Mouse (Mus musculus) forebrain, embryonic 16.5 days (tissue): Measurements from ENCODE around the gene Shisa6. TPM values are rescaled to one million over a fixed set of nuclear protein-coding genes. Genes with fewer than 3 reads are reported as not detected.
A peak's percentile ranks its signal among the peaks of the same experiment; 100 is the strongest.

Experiments used
- ATAC-seq: fragments of 200-750 bp; cut with Nextera tagmentation; 2 replicates; pipeline ENCODE4 v1.8.0; 2017; ENCODE audit warnings: mild to moderate bottlenecking, moderate library complexity
- H3K27ac ChIP-seq: fragments of 300-500 bp; sonication (generic); 2 replicates; pipeline ENCODE4 v1.5.1; 2014; ENCODE audit warnings: low read length, control low read depth
- H3K27me3 ChIP-seq: fragments of 300-500 bp; sonication (generic); replicated peaks from 2 replicates; pipeline ENCODE4 v1.6.1; 2014; ENCODE audit warnings: low read length; ENCODE audit not compliant: control insufficient read depth, insufficient read depth
- H3K36me3 ChIP-seq: fragments of 300-500 bp; sonication (generic); 2 replicates; pipeline ENCODE4 v1.6.1; 2014; ENCODE audit not compliant: control insufficient read depth, insufficient read depth
- H3K4me1 ChIP-seq: fragments of 300-500 bp; sonication (generic); replicated peaks from 2 replicates; pipeline ENCODE4 v1.6.1; 2014; ENCODE audit warnings: low read length; ENCODE audit not compliant: control insufficient read depth, insufficient read depth
- H3K4me2 ChIP-seq: fragments of 300-500 bp; sonication (generic); 2 replicates; pipeline ENCODE4 v1.6.1; 2014; ENCODE audit warnings: mild to moderate bottlenecking, low read length, control low read depth
- H3K4me3 ChIP-seq: fragments of 300-500 bp; sonication (generic); replicated peaks from 2 replicates; pipeline ENCODE4 v1.5.1; 2014; ENCODE audit warnings: mild to moderate bottlenecking, low read length, control low read depth
- H3K9ac ChIP-seq: fragments of 300-500 bp; sonication (generic); replicated peaks from 2 replicates; pipeline ENCODE4 v1.6.1; 2014; ENCODE audit warnings: low read depth, low read length, control low read depth
- H3K9me3 ChIP-seq: fragments of 300-500 bp; sonication (generic); 2 replicates; pipeline ENCODE4 v1.6.1; 2016; ENCODE audit warnings: low read length; ENCODE audit not compliant: control insufficient read depth
- WGBS: fragments of 180-500 bp; shearing (Covaris S2); extraction: QIAGEN DNeasy Blood & Tissue Kit; methylation state at CpG from one replicate; pipeline ENCODE4 v1.1.7; 2014; 5-methylcytosine and 5-hydroxymethylcytosine counted together
- polyA plus RNA-seq: library from polyadenylated mRNA; unstranded; fragments of >200 nt; fragmentation: Nextera tagmentation; extraction: Ambion mirVana; gene quantifications from 2 replicates; pipeline ENCODE4 v1.2.1, GENCODE M21; 2015

The Shisa6 gene
- polyA plus RNA-seq, 1 experiment from 2014 or later = 1.7 TPM

GRCm38 (mm10) chr11:66232891-66233290 is 292.9 kb downstream of the Shisa6 start:
- Histone ChIP-seq H3K4me3 (no peak overlapping the region), H3K9me3 (no peaks in the 10 kb centered on the region), H3K4me2 (no peak overlapping the region), H3K9ac (no peak overlapping the region), H3K27me3 (no peaks in the 10 kb centered on the region), H3K4me1 (no peaks in the 10 kb centered on the region), H3K27ac (no peak overlapping the region), H3K36me3 (no peaks in the 10 kb centered on the region)
- no peak for ATAC-seq
- WGBS = 0% methylated on average over 1 of the region's 1 CpGs

GRCm38 (mm10) chr11:66222133-66222532 is 303.6 kb downstream of the Shisa6 start:
- Histone ChIP-seq H3K9me3 (no peaks in the 10 kb centered on the region), H3K9ac (no peak overlapping the region), H3K27me3 (no peaks in the 10 kb centered on the region), H3K27ac (no peak overlapping the region), H3K4me2 (no peak overlapping the region), H3K4me3 (no peak overlapping the region), H3K36me3 (no peaks in the 10 kb centered on the region), H3K4me1 (peaks cover 5% of the 10 kb centered on the region)
- ATAC-seq = peak; percentile 94
- 44% methylated on average over 1 of the region's 1 CpGs for WGBS

GRCm38 (mm10) chr11:66218469-66218868 is 307.3 kb downstream of the Shisa6 start:
- Histone ChIP-seq H3K27ac (no peak overlapping the region), H3K27me3 (no peaks in the 10 kb centered on the region), H3K36me3 (no peaks in the 10 kb centered on the region), H3K9ac (no peak overlapping the region), H3K4me2 (no peak overlapping the region), H3K9me3 (no peaks in the 10 kb centered on the region), H3K4me3 (no peak overlapping the region), H3K4me1 (peaks cover 5% of the 10 kb centered on the region)
- 78% methylated on average over 3 of the region's 3 CpGs for WGBS
- no peak for ATAC-seq

GRCm38 (mm10) chr11:66188627-66189287 is 337.0 kb downstream of the Shisa6 start:
- no peak overlapping the region for H3K4me2 ChIP-seq
- H3K9ac ChIP-seq = no peak overlapping the region
- H3K27ac ChIP-seq = no peak overlapping the region
- 0 out of 2 replicates have a peak, but pooled peaks have one; percentile 45 for ATAC-seq
- H3K36me3 ChIP-seq = no peaks in the 10 kb centered on the region
- H3K4me3 ChIP-seq = no peak overlapping the region
- peaks cover 4% of the 10 kb centered on the region for H3K4me1 ChIP-seq
- H3K27me3 ChIP-seq = no peaks in the 10 kb centered on the region
- no peaks in the 10 kb centered on the region for H3K9me3 ChIP-seq
- WGBS = 75% methylated on average over 3 of the region's 3 CpGs

- Histone ChIP-seq H3K4me2 (no peak overlapping the region), H3K4me1 (peaks cover 4% of the 10 kb centered on the region), H3K27ac (no peak overlapping the region), H3K9ac (no peak overlapping the region), H3K36me3 (no peaks in the 10 kb centered on the region), H3K27me3 (no peaks in the 10 kb centered on the region), H3K9me3 (no peaks in the 10 kb centered on the region), H3K4me3 (no peak overlapping the region)
- ATAC-seq = no peak
- 64% methylated on average over 2 of the region's 2 CpGs for WGBS
Observed at GRCm38 (mm10) chr11:66188146-66188545, 337.6 kb downstream of the Shisa6 start.

GRCm38 (mm10) chr11:66177781-66178180 is 348.0 kb downstream of the Shisa6 start:
- Histone ChIP-seq H3K36me3 (no peaks in the 10 kb centered on the region), H3K4me3 (no peak overlapping the region), H3K9ac (no peak overlapping the region), H3K27ac (no peak overlapping the region), H3K4me2 (no peak overlapping the region), H3K4me1 (no peaks in the 10 kb centered on the region), H3K9me3 (peaks cover 2% of the 10 kb centered on the region; the same call in 1 of the 2 replicates), H3K27me3 (no peaks in the 10 kb centered on the region)
- ATAC-seq = no peak
- 56% methylated on average over 2 of the region's 2 CpGs for WGBS

- Histone ChIP-seq H3K9me3 (no peaks in the 10 kb centered on the region), H3K4me2 (peak within 1 kb of the TSS; percentile 98), H3K4me3 (peak within 1 kb of the TSS; percentile 69), H3K9ac (peak within 1 kb of the TSS; percentile 61), H3K36me3 (no peaks in the 10 kb centered on the region), H3K27me3 (no peaks in the 10 kb centered on the region), H3K27ac (peak within 1 kb of the TSS; percentile 60), H3K4me1 (peaks cover 9% of the 10 kb centered on the region)
- peak; percentile 99 for ATAC-seq
- under 1% methylated on average over 53 of the region's 53 CpGs for WGBS
Observed at GRCm38 (mm10) chr11:66167801-66168651, 357.7 kb downstream of the Shisa6 start, which contains the start of gene Dnah9. TSS of gene Dnah9 (minus strand) at chr11:66168551.

GRCm38 (mm10) chr11:66164022-66164421 is 361.7 kb downstream of the Shisa6 start:
- WGBS = 79% methylated on average over 2 of the region's 2 CpGs
- Histone ChIP-seq H3K4me1 (peaks cover 9% of the 10 kb centered on the region), H3K9ac (no peak overlapping the region), H3K4me2 (no peak overlapping the region), H3K9me3 (no peaks in the 10 kb centered on the region), H3K27me3 (no peaks in the 10 kb centered on the region), H3K36me3 (no peaks in the 10 kb centered on the region), H3K27ac (no peak overlapping the region), H3K4me3 (no peak overlapping the region)
- ATAC-seq = no peak
